Mouse (Mus musculus) embryonic stem cell, embryonic (primary cell): ENCODE results near the gene Trove2.

Experiments
- CTCF ChIA-PET, 4 experiments: fragments of 300-600 bp in 2 of 4; fragments of 350-600 bp in 2 of 4; sonication (Branson Sonifier 250); formaldehyde crosslinking; loops; one replicate each; lab custom pipeline; 2022; ENCODE audit warnings: inconsistent platforms in 2 of 4; lab: Charles Lee
- POLR2A ChIA-PET, 4 experiments: fragments of 300-600 bp in 2 of 4; fragments of 350-600 bp in 2 of 4; sonication (Branson Sonifier 250); formaldehyde crosslinking; loops; one replicate each; lab custom pipeline; 2022; ENCODE audit warnings: antibody characterized with exemption in 4 of 4, inconsistent platforms in 1 of 4; lab: Charles Lee

Gene Trove2

DNA sequence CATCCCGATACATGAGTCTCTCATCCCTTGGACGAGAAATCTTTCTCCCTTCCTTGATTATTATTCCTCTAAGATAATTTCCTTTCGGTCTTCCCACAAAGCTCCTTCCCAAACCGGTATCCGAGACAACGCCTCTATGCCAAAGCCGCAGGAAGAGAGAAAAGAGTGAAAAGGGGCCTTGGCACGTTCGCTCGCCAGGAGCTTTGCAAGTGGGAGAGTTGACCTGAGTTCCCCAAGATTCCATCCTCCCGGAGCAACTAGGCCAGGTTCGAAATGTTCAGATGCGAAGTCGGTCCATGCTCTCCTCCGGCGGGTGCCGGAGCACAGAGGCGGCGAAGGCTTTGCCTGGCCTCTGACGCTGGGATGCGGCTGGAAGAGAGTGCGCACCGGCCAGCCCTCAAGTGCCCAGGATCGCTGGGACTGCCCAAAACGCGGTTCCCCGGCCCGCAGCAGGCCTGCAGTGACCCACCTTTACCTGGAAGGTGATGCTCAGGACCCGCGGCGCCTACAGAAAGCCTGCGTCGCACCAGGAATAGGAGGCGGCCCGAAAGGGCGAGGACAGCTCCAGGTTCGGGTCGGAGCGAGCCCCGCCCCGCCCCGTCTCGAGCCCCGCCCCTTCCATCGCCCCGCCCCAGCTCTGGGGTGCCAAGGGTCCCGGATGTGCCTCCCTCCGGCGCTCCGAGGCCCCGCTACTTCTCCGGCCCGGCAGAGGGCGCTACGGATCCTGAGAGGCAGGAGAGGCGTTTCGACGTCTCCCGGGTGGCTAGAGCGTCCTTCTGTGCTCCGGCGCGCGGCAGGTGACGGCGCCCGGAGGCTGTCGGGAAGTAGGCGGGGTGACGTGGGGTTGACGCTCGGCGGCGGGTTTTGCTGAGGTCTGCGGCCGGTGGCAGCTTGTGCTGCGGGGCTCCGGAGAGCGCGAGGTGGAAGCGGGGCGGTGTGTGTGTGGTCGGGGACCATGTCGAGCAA is at the start of gene Trove2, which contains the start of gene Uchl5:
TSS of gene Trove2 (minus strand) at position 623 of the 966 bp plus-strand sequence.
TSS of gene Uchl5 (plus strand) at position 827 of the 966 bp plus-strand sequence.
- ChIA-PET CTCF (interaction anchor here in 3 of 4 experiments (0.5 to 1.9 kb wide), 10 partner anchors 8 to 74 kb away, joined by 3 to 18 read pairs (median 3); partner anchors contain the start of gene Cdc73 (in 1 of the 3)), POLR2A (interaction anchor here (0.6 to 3.4 kb wide), 49 partner anchors 8 to 227 kb away, joined by 3 to 37 read pairs (median 4); partner anchors contain the start of genes Cdc73 (in 1 of the 4) and Rgs2 (in 1 of the 4))

DNA sequence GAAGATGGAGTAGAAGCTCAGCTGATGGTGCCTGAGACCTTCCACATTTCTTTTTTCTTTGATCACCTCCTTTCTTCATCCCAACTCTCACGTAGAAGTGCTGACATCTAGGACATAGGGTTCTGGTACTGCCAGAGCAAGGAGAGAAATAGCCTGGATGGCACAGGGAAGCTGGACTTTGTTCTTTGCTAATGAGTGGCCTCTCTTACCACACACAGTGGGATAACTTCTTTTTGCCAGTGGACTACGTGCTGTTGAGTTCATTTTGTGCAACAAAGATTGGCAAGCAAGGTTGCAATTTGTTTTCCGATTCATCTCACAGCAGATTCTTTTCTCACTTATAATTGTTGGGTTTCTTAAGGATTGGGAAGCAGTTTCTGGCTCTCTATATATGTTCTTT is 45.8 kb upstream of the Trove2 start:
- ChIA-PET CTCF (interaction anchor here in 1 of 4 experiments (1.5 kb wide), 1 partner anchor 9 kb away, joined by 4 read pairs; no protein-coding TSS in a partner anchor), POLR2A (interaction anchor here in 2 of 4 experiments (1.6 to 1.8 kb wide), 2 partner anchors 17 to 181 kb away, joined by 3 to 4 read pairs; no protein-coding TSS in a partner anchor)

DNA sequence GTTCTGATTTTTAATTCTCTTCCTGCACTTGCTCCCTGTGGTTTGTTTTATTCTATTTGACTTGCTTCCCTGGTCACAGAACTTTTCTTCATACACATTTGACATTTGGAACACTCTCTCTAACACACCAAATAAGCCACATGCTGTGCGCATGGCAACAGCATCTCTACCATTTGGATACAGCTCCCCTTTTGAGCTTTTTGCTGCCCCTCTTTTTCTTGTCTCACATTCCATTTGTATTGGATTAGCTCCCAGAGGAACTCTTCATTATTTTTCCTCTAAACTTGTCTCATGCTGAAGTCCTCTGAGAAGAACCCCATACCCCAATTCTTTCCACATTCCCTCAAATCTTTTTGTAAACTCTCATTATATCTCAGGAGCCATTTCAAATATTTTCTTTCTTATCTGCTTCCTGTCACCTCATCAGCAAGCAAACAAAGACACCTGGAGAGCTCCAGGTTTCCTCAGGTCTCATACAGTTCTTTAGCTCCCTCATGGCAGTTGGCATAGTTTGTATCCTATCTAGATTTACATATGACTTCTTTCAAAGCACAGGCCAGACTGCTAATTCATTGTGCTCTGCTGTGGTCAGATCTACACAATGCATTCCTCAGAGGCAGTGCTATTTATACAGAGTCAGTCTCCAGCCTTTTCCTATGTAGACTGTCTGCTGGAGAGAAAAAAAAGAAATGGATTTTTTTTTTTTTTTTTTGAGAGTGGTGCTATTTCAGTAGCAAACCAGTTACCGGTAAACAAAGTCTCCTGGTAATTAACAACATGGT is 43.4 kb upstream of the Trove2 start:
- ChIA-PET POLR2A (no interaction called here), CTCF (interaction anchor here in 1 of 4 experiments (1.5 kb wide), 1 partner anchor 9 kb away, joined by 3 read pairs; no protein-coding TSS in a partner anchor)

DNA sequence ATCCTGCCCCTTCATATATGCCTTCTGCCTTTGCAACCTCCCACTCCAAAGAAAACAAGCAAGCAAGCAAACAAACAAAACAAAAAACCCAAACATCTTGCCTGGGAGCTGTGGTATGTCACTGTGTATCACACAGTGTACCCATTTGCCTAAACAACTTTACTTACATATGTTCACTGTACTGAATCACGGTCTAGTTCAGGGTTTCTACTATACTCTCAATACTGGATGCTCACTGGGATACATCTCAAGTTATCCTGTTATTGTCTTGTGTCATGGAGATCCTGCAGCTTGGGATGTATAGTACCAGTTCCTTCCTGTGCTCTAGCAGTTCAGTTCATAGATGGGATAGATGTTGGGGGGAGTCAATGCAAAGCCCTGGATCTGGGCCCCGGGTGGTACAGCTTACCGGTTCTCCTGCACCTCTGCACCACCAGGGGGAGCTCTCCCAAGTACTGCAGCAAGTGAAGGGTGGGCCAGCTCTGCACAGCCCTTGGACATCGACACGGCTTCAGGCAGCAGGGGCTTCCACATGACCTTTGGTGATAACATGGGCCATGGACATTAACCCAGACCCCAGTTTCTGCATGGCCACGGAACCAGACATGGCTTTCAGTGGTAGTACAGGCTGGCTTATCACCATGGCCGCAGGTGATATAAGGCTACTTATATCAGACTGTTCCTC is 37.0 kb upstream of the Trove2 start:
- CTCF ChIA-PET: interaction anchor here (0.6 to 2.2 kb wide), 23 partner anchors 8 to 384 kb away, joined by 3 to 14 read pairs (median 4); partner anchors contain the start of genes Rgs2 (in 1 of the 4) and Trove2 (in 1 of the 4)

DNA sequence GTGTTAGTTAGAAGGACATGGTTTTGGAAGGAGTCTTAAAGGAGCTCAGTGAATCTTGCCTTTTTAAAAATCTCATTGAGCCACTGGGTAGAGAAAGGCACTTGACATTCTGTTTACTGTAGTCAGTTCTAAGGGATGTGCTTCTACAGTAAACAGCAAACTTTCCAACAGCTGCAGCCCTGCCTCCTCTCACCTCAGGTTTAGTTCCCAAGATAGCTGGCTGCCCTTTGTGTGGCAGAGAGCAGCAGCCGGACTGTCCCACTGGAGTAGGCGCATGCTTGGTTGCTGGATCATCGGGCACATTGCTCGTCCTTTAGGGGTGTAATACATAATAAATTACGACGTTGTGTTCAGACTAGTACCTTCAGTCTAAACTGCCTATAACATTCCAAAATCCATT is 32.2 kb upstream of the Trove2 start:
- POLR2A ChIA-PET: no interaction called here
- CTCF ChIA-PET: interaction anchor here in 1 of 4 experiments (0.5 kb wide), 1 partner anchor 318 kb away, joined by 3 read pairs; no protein-coding TSS in a partner anchor

More for the DNA sequence above, 37.0 kb upstream of the Trove2 start:
- POLR2A ChIA-PET: interaction anchor here in 2 of 4 experiments (0.6 to 1.3 kb wide), 4 partner anchors 8 to 37 kb away, joined by 3 read pairs; partner anchors contain the start of genes Trove2 (in 2 of the 2) and Uchl5 (in 1 of the 2)

DNA sequence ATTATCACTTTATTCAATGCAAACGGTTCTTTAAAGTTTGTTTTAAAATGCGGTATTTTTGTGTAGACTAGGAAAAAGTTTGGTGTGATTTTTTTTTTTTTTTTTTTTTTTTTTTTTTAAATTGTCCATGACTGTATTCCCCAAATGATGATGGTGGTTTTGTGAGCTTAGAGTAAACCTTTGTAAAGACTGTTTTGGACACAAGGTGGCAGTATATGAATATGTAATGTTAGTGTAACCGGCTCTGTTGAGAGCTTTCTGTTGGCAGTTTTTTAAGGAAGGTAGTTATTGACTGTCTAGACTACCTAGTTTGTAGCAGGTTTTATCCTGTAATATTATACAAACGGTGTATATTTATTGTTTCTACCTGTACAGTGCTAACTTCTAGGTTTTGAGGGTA is 26.7 kb upstream of the Trove2 start:
- ChIA-PET POLR2A (interaction anchor here (0.6 to 1.5 kb wide), 16 partner anchors 11 to 1323 kb away, joined by 3 to 8 read pairs (median 4); partner anchors contain the start of genes Trove2 (in 2 of the 4) and Uchl5 (in 2 of the 4)), CTCF (interaction anchor here (0.6 to 1.5 kb wide), 35 partner anchors 8 to 1510 kb away, joined by 3 to 20 read pairs (median 4); partner anchors contain the start of genes Trove2 (in 3 of the 4), Uchl5 (in 3 of the 4), Rgs2 (in 2 of the 4) and Cdc73 (in 1 of the 4))

DNA sequence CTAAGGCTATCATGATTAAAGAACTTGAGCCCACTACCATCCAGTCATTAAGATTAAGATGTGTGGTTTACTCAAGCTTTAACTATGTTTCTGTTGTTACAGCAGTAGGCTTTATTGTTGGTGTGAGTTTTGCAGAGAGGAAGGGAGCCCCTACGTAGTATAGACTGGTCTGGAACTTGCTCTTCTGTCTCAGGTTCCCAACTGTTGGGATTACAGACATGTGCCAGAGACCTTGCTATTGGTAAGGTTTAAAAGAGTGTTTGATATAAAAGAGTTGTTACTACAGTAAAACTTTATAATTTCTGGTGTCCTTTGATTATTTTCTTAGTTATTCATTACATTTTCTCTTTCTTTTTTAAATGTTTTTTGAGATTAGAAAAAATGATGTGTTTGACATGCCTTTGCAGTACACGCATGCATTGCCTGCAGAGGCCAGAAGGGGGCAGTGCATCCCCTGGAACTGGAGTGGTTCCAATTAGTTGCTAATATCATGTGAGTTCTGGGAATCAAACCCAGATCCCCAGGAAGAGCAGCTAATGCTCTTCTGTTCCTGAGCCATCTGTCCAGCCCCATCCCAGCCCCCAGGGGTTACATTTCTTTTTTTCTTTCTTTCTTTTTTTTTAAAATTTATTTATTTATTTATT is 11.8 kb upstream of the Trove2 start:
- ChIA-PET POLR2A (interaction anchor here in 1 of 4 experiments (4.0 kb wide), 1 partner anchor 12 kb away, joined by 17 read pairs; the partner anchor contains the start of genes Trove2 and Uchl5), CTCF (interaction anchor here in 2 of 4 experiments (0.5 to 1.0 kb wide), 4 partner anchors 12 to 25 kb away, joined by 3 to 7 read pairs (median 3); partner anchors contain the start of genes Trove2 (in 1 of the 2) and Uchl5 (in 1 of the 2))

DNA sequence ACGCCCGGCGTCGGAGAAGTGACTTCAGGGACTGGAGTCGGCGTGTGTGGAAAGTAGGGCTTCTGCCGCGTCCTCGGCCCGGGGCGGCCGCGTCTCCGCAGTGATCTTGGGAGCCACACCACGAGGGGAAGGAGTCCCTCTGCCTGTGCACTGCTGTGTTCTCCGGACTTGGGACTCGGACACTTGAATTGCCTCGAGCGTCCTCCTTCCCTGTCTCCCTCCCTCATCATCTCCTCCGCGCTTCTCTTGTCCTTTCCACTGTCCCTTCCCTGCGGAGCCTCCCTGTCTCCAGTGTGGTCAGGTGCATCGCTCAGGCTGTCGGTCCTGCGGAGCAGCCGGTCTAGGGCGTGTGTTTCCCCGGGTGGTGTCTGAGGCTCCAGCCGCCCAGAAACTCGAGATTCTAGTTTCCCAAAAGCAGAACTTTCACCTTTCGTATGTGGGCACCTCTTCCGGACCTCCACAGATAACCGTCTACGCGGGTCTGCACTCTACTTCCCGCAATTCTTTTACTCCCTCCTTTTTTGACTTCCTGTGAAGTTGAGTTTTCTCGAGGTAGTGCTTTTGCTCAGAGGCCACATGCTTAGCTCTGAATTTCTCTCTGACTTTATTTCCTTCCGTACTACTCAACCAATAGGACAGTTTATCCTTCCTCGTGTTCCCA is 820 bp upstream of the Trove2 start:
- CTCF ChIA-PET: interaction anchor here in 3 of 4 experiments (1.3 to 1.5 kb wide), 2 partner anchors 26 kb away, joined by 3 to 8 read pairs (median 5); no protein-coding TSS in a partner anchor

DNA sequence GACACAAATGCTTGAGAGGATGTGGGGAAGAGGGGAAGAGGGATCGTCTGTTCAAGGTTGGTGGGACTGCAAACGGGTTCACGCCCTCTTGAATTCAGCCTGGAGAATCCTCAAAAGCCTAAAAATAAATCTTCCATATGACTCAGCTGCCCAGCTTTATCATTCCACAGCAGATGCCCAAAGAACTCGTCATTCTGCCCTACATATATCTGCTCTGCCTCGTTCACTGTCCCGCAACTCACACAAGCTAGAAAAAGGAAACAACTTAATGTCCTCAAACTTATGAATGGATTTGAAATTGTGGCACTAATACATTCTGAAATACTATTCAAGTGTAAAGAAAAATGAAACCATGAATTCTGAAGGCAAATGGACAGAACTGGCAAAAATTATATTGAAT is 3.0 kb downstream of the Trove2 start:
- ChIA-PET POLR2A (no interaction called here), CTCF (no interaction called here)

More for the DNA sequence above, 820 bp upstream of the Trove2 start:
- POLR2A ChIA-PET: interaction anchor here in 3 of 4 experiments (0.6 to 3.4 kb wide), 28 partner anchors 8 to 226 kb away, joined by 3 to 37 read pairs (median 5); partner anchors contain the start of genes Cdc73 (in 1 of the 3) and Rgs2 (in 1 of the 3)

DNA sequence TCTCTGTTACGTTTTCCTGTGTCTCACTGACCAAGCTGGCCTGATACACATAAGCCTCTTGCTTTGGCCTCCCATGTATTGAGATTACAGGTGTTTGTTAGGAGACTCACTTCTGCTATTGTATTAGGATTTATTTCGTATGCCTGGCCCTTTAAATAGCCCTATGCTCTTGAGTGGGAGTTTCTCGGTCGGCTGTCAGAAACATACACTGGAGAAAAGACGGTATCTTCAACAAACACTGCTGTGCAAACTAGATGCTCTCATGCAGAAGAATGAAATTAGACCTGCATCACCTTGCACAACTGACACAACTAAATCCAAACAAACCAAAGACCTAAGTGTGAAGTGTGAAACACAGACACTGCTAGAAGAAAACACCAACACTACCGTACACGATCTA is 3.8 kb downstream of the Trove2 start:
- ChIA-PET CTCF (no interaction called here), POLR2A (no interaction called here)

DNA sequence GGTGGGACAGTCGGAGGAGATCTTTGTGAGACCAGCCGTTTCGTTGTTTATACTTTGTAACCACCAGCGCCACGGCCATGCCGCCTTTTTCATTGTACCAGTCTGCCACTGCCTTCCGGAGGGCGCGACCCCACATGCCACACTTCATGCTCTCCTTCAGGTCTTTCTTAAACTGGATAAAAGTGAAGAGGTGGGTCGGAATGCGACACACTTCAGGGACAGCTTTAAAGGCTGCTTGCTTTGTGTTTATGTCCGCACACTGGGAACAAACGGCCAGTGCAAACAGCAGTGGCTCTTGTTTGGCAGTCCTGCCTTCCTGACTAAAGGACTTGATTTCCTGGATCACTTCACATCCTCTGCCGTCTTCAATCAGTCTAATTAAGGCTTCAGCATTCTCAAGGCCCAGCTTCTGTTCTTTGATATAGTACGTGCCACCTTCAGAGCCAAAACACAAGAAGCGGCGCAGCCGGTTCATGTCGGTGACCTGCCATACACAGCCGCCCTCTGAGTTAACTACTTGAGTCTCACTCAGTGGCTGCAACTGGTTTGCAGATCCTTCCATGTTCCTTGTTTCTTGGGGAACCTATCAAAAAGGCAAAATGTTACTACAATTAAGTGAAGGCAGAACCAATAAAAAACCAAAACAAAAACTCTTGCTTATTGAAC is 6.3 kb downstream of the Trove2 start:
- ChIA-PET CTCF (no interaction called here), POLR2A (interaction anchor here in 1 of 4 experiments (0.8 to 2.3 kb wide), 3 partner anchors 11 to 71 kb away, joined by 3 to 7 read pairs (median 5); no protein-coding TSS in a partner anchor)

DNA sequence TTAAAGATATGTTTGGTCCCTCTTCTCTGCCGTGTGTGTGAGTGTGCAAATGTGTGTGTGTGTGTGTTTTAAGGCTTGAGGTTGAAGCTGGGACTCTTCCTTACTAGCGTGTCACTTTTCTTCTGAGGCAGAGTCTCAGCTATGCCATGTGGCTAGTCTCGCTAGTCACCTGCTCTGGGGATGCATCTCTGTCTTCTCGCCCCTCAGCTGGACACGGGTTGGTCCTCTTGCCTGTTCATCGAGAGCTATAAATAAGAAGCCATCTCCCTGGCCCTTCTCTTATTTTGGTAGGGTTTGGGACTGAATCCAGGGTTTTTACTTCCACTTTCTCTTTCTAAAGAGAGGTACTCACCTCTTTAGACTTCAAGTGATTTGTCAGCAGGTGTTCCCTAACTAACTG is 10.6 kb downstream of the Trove2 start:
- POLR2A ChIA-PET: interaction anchor here in 2 of 4 experiments (0.9 to 2.8 kb wide), 5 partner anchors 9 to 33 kb away, joined by 3 to 13 read pairs (median 6); partner anchors contain the start of genes Trove2 (in 2 of the 2) and Uchl5 (in 2 of the 2)

DNA sequence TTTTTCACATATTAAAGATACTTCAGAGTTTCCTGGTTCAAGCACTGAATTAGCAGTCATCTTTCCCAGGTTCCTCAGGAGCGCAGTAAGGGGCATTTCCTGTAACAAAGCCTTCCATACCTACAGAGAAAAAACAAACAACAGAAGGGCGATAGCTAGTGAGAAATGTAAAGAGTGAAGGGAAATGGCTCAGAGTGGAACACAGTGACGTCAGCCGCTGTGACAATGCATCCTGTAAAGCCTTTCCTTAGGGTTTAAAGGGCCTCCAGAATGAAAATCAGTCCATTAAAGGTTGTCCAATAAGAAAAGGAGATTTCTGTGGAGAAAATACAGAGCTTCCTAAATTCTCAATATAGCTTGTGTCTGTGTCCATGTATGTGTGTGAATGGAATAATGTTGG is 11.1 kb downstream of the Trove2 start:
- POLR2A ChIA-PET: interaction anchor here in 2 of 4 experiments (1.0 to 2.8 kb wide), 5 partner anchors 9 to 63 kb away, joined by 3 to 13 read pairs (median 6); partner anchors contain the start of genes Trove2 (in 2 of the 2), Uchl5 (in 2 of the 2) and Cdc73 (in 1 of the 2)

More for the DNA sequence above, 10.6 kb downstream of the Trove2 start:
- CTCF ChIA-PET: interaction anchor here in 1 of 4 experiments (0.6 kb wide), 1 partner anchor 37 kb away, joined by 4 read pairs; no protein-coding TSS in a partner anchor

DNA sequence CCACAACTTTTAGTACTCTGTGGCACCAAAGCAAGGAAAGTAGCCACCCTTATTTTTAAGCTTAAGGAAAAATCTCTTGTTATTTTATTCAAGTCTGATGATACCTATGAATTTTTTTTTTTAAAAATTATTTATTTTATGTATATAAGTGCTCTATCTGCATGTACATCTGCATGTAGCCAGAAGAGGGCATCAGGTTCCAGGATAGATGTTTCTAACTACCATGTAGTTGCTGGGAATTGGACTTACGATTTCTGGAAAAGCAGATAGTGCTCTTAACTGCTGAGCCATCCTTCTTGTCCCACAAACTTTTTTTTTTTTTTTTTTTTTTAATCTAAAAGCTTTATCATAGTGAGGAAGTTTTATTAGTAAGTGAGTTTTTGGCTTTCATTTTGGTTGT is 12.4 kb downstream of the Trove2 start:
- CTCF ChIA-PET: interaction anchor here in 1 of 4 experiments (0.6 kb wide), 1 partner anchor 1322 kb away, joined by 6 read pairs; no protein-coding TSS in a partner anchor
- POLR2A ChIA-PET: interaction anchor here in 3 of 4 experiments (0.5 to 2.8 kb wide), 4 partner anchors 13 to 25 kb away, joined by 3 to 13 read pairs (median 4); partner anchors contain the start of genes Trove2 (in 1 of the 3) and Uchl5 (in 1 of the 3)

More for the DNA sequence above, 11.1 kb downstream of the Trove2 start:
- CTCF ChIA-PET: interaction anchor here in 1 of 4 experiments (0.6 kb wide), 1 partner anchor 38 kb away, joined by 4 read pairs; no protein-coding TSS in a partner anchor

DNA sequence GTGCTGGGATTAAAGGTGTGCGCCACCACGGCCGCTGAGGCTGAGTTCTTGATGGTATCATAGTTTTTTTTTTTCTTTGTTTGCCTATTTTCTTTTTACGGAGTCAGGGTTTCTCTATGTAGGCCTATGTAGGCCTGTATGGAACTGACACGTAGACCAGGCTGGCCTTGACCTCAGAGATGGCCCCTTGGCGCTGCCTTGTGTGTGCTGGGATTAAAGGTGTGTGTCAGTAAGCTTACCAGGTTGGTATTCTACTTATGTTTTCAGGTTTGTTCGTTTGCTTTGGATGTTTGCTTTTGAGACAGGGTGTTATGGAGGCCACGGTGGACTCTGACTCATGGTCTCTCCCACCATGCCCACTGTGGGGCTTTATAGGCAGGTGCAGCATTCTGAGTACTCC is 14.7 kb downstream of the Trove2 start:
- CTCF ChIA-PET: no interaction called here
- POLR2A ChIA-PET: interaction anchor here in 1 of 4 experiments (1.5 kb wide), 1 partner anchor 15 kb away, joined by 5 read pairs; the partner anchor contains the start of genes Trove2 and Uchl5
